Comparison of ENCODE assay signal across 25 mouse cellular contexts in genomic region chr15:7838921-7839309, GRCm38 (mm10). TPM values are rescaled to one million over a fixed set of nuclear protein-coding genes. Genes with fewer than 3 reads are reported as not detected.
DNase-seq lines count a peak whose midpoint lies in the region; ATAC-seq and TF ChIP-seq lines count a peak whose summit lies in the region.
"Had no signal": no experiment of that assay in that cellular context is flagged by ENCODE, and none has a peak within 500 bp of the region (broad histone marks: within the 10 kb centered on the region; RNA-seq: fewer than 3 reads in every experiment).

No protein-coding gene starts in this region.

- 37% methylated on average over 7 of the region's 7 CpGs for WGBS in kidney, embryonic 15.5 days

- no peaks in the 10 kb centered on the region for H3K9me3 ChIP-seq in kidney, embryonic 15.5 days (replicated peaks)
- H3K9me3 ChIP-seq: heart, embryonic 13.5 days; limb, embryonic 12.5 days; midbrain, embryonic 12.5 days; neural tube, embryonic 12.5 days had no signal

- TF ChIP-seq CTCF in embryonic fibroblast, embryonic 13.5 days (IDR thresholded peaks at IDR 0.05; ENCODE audit: borderline replicate concordance, insufficient read depth, low read length): no peak

- ATAC-seq in kidney, embryonic 15.5 days (replicated peaks; ENCODE audit: low FRiP score): peak; percentile 76
- ATAC-seq: CD4-positive, CD25-positive, alpha-beta regulatory T cell, adult 4 months; forebrain, postnatal 0 days; liver, postnatal 0 days; lung, postnatal 0 days had no signal

- TF ChIP-seq POLR2A in embryonic fibroblast, embryonic 13.5 days (IDR thresholded peaks at IDR 0.05; ENCODE audit: low read depth, low read length): no peak

- H3K27me3 ChIP-seq in kidney, embryonic 15.5 days: no peaks in the 10 kb centered on the region
- H3K27me3 ChIP-seq: heart, embryonic 13.5 days; limb, embryonic 12.5 days; midbrain, embryonic 12.5 days; neural tube, embryonic 12.5 days had no signal

- no peak overlapping the region for H3K4me3 ChIP-seq in kidney, embryonic 15.5 days (replicated peaks)
- H3K4me3 ChIP-seq in embryonic fibroblast, embryonic 13.5 days (ENCODE audit: insufficient read depth, low read length): no peak overlapping the region
- H3K4me3 ChIP-seq: heart, adult 2 months; heart, embryonic 13.5 days; limb, embryonic 12.5 days; midbrain, embryonic 12.5 days; neural tube, embryonic 12.5 days had no signal

- peak; percentile 50 to 57 for DNase-seq in cerebellum, postnatal 10 days
- DNase-seq in cerebellum, adult 9-10 months: no peak
- DNase-seq in kidney, postnatal 14 days: no peak
- DNase-seq in NIH3T3 (ENCODE audit: low read depth): peak; percentile 72
- DNase-seq in adrenal gland, postnatal 25 days: no peak
- DNase-seq in adrenal gland, postnatal 10 days: no peak
- DNase-seq: adrenal gland, adult 8-10 months; cerebellum, adult 8-10 months; forebrain, postnatal 0 days; gastrocnemius, postnatal 36 days; heart, adult 2 months; heart, postnatal 14 days; kidney, adult 2 months; liver, postnatal 0 days; right cerebral cortex, postnatal 14 days had no signal

- no peak overlapping the region for H3K4me2 ChIP-seq in kidney, embryonic 15.5 days
- H3K4me2 ChIP-seq: heart, embryonic 13.5 days; limb, embryonic 12.5 days; liver, embryonic 11.5 days; midbrain, embryonic 12.5 days; neural tube, embryonic 12.5 days had no signal

- 0 out of 2 replicates have a peak, but pooled peaks cover 6% of the 10 kb centered on the region for H3K4me1 ChIP-seq in kidney, embryonic 15.5 days
- H3K4me1 ChIP-seq in embryonic fibroblast, embryonic 13.5 days (ENCODE audit: control insufficient read depth, insufficient read depth, low read length): peaks cover 11% of the 10 kb centered on the region
- H3K4me1 ChIP-seq: heart, embryonic 13.5 days; limb, embryonic 12.5 days; midbrain, embryonic 12.5 days; neural tube, embryonic 12.5 days had no signal

- peaks cover 24% of the 10 kb centered on the region for H3K36me3 ChIP-seq in kidney, embryonic 15.5 days
- H3K36me3 ChIP-seq: heart, embryonic 13.5 days; limb, embryonic 12.5 days; midbrain, embryonic 12.5 days; neural tube, embryonic 12.5 days had no signal

- H3K9ac ChIP-seq in kidney, embryonic 15.5 days: no peak overlapping the region
- H3K9ac ChIP-seq: forebrain, postnatal 0 days; heart, embryonic 13.5 days; limb, embryonic 12.5 days; liver, postnatal 0 days; midbrain, embryonic 12.5 days; neural tube, embryonic 12.5 days had no signal

- H3K27ac ChIP-seq in kidney, embryonic 15.5 days: peak overlapping the region; percentile 39; the same call in 1 of the 2 replicates
- H3K27ac ChIP-seq in embryonic fibroblast, embryonic 13.5 days (ENCODE audit: insufficient read depth, low read length): peak overlapping the region; percentile 67
- H3K27ac ChIP-seq: heart, adult 2 months; heart, embryonic 13.5 days; limb, embryonic 12.5 days; midbrain, embryonic 12.5 days; neural tube, embryonic 12.5 days had no signal

RNA-seq across cellular contexts. Expression of gene Gdnf, which starts 28.3 kb away (rescaled TPM):
- polyA plus RNA-seq in kidney, embryonic 15.5 days (2015; fragmentation: Nextera tagmentation; extraction: Ambion mirVana): 7.8 and 9.1 TPM in 2 replicates
- polyA plus RNA-seq in embryonic fibroblast, embryonic 13.5 days (2011; ENCODE audit: insufficient read length, low read depth, missing spikeins): 1.2 and 1.3 TPM in 2 replicates
- 0.24 TPM in 1 of 2 replicates, not detected in the other for total RNA-seq in adrenal gland, postnatal 25 days (2021)
- under 1 TPM; 0.06 to 0.21 TPM for total RNA-seq in adrenal gland, postnatal 10 days (2021)
- total RNA-seq: common myeloid progenitor, adult 5-6 weeks had no signal
- polyA plus RNA-seq: CD4-positive, CD25-positive, alpha-beta regulatory T cell, adult 4 months; liver, postnatal 0 days had no signal

Comparison
In these comparisons a context has a peak if more than half of its experiments do, and no peak if none do; other contexts are left out.
1. DNase-seq: peak in cerebellum, postnatal 10 days (2 of 2) and NIH3T3 (single experiment); none in cerebellum, adult 9-10 months (single experiment), kidney, postnatal 14 days (single experiment), adrenal gland, postnatal 25 days (single experiment) and adrenal gland, postnatal 10 days (single experiment).